Mouse (Mus musculus) intestine, embryonic 16.5 days (tissue): ENCODE data around the gene AC140267.1. TPM values are rescaled to one million over a fixed set of nuclear protein-coding genes. Genes with fewer than 3 reads are reported as not detected.

Experiments used
- ATAC-seq: fragments of 200-750 bp; cut with Nextera tagmentation; 2 replicates; pipeline ENCODE4 v1.8.0; 2017; ENCODE audit warnings: moderate TSS enrichment, moderate library complexity
- H3K27ac ChIP-seq: fragments of 300-500 bp; sonication (generic); 2 replicates; pipeline ENCODE4 v1.5.1; 2014; ENCODE audit warnings: mild to moderate bottlenecking, low read length
- H3K27me3 ChIP-seq: fragments of 300-500 bp; sonication (generic); replicated peaks from 2 replicates; pipeline ENCODE4 v1.6.1; 2014; ENCODE audit warnings: low read length, control low read depth, mixed read lengths; ENCODE audit not compliant: control insufficient read depth, insufficient read depth
- H3K36me3 ChIP-seq: fragments of 300-500 bp; sonication (generic); 2 replicates; pipeline ENCODE4 v1.6.1; 2014; ENCODE audit warnings: low read length, control low read depth; ENCODE audit not compliant: control insufficient read depth, insufficient read depth
- H3K4me1 ChIP-seq: fragments of 300-500 bp; sonication (generic); 2 replicates; pipeline ENCODE4 v1.6.1; 2014; ENCODE audit warnings: low read length, control low read depth, mixed read lengths; ENCODE audit not compliant: control insufficient read depth, insufficient read depth
- H3K4me2 ChIP-seq: fragments of 300-500 bp; sonication (generic); 2 replicates; pipeline ENCODE4 v1.6.1; 2014; ENCODE audit warnings: low read depth, low read length, control low read depth
- H3K4me3 ChIP-seq: fragments of 300-500 bp; sonication (generic); 2 replicates; pipeline ENCODE4 v1.5.1; 2014; ENCODE audit warnings: mild to moderate bottlenecking, low read length
- H3K9ac ChIP-seq: fragments of 300-500 bp; sonication (generic); 2 replicates; pipeline ENCODE4 v1.6.1; 2014; ENCODE audit warnings: low read depth, low read length
- H3K9me3 ChIP-seq: fragments of 300-500 bp; sonication (generic); 2 replicates; pipeline ENCODE4 v1.6.1; 2016; ENCODE audit warnings: low read length, control low read depth; ENCODE audit not compliant: control insufficient read depth
- WGBS: fragments of 180-500 bp; shearing (Covaris S2); extraction: QIAGEN DNeasy Blood & Tissue Kit; methylation state at CpG from one replicate; pipeline ENCODE4 v1.1.7; 2014; 5-methylcytosine and 5-hydroxymethylcytosine counted together
- polyA plus RNA-seq: library from polyadenylated mRNA; unstranded; fragments of >200 nt; fragmentation: Nextera tagmentation; extraction: Ambion mirVana; gene quantifications from 2 replicates; pipeline ENCODE4 v1.2.1, GENCODE M21; 2015

The AC140267.1 gene
- polyA plus RNA-seq, 1 experiment from 2014 or later = 4.1 TPM

GRCm38 (mm10) chr15:80277107-80277506, 41.5 kb downstream of the AC140267.1 start:
- ATAC-seq = no peak
- Histone ChIP-seq H3K9me3 (no peaks in the 10 kb centered on the region), H3K36me3 (no peaks in the 10 kb centered on the region), H3K4me2 (no peak overlapping the region), H3K4me1 (no peaks in the 10 kb centered on the region), H3K27me3 (no peaks in the 10 kb centered on the region), H3K9ac (no peak overlapping the region), H3K4me3 (no peak overlapping the region), H3K27ac (no peak overlapping the region)
- WGBS = 46% methylated on average over 9 of the region's 9 CpGs

DNA sequence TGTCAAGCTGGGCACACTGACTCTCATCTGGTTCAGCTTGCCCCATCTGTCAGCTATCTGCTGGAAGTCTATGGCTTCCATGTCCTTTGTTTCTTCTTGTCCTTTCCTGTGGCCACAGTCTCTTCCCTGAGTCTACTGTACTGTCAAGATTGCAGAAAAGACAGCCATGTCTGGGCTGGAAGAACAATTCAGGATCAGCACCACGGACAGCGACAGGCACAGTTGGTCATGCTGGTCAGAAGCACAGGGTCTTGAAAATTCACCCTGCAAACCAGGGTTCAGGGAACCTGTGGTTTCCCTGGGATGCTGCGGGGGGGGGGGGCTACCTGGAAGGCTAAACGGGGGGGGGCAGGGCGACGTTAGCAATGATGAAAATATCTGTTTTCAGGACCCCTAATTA, 42.0 kb downstream of the AC140267.1 start:
- Histone ChIP-seq H3K27ac (no peak overlapping the region), H3K27me3 (no peaks in the 10 kb centered on the region)
- 2% methylated on average over 6 of the region's 6 CpGs for WGBS

GRCm38 (mm10) chr15:80278121-80278759, 42.6 kb downstream of the AC140267.1 start:
- H3K27ac ChIP-seq = no peak overlapping the region
- no peak overlapping the region for H3K4me2 ChIP-seq
- no peaks in the 10 kb centered on the region for H3K9me3 ChIP-seq
- H3K4me3 ChIP-seq = no peak overlapping the region
- no peaks in the 10 kb centered on the region for H3K4me1 ChIP-seq
- H3K27me3 ChIP-seq = no peaks in the 10 kb centered on the region
- 57% methylated on average over 5 of the region's 5 CpGs for WGBS
- no peak overlapping the region for H3K9ac ChIP-seq
- ATAC-seq = no peak
- no peaks in the 10 kb centered on the region for H3K36me3 ChIP-seq

More for the DNA sequence above, 42.0 kb downstream of the AC140267.1 start:
- Histone ChIP-seq H3K36me3 (no peaks in the 10 kb centered on the region), H3K9ac (no peak overlapping the region), H3K4me2 (no peak overlapping the region), H3K4me3 (no peak overlapping the region), H3K9me3 (no peaks in the 10 kb centered on the region), H3K4me1 (no peaks in the 10 kb centered on the region)
- ATAC-seq = no peak

GRCm38 (mm10) chr15:80279053-80279452, 43.4 kb downstream of the AC140267.1 start:
- H3K4me1 ChIP-seq = no peaks in the 10 kb centered on the region
- H3K27ac ChIP-seq = no peak overlapping the region
- no peak overlapping the region for H3K4me2 ChIP-seq
- H3K9ac ChIP-seq = no peak overlapping the region
- no peaks in the 10 kb centered on the region for H3K9me3 ChIP-seq
- no peak for ATAC-seq
- no peaks in the 10 kb centered on the region for H3K36me3 ChIP-seq
- H3K4me3 ChIP-seq = no peak overlapping the region
- H3K27me3 ChIP-seq = no peaks in the 10 kb centered on the region; the same call in 1 of the 2 replicates
- 89% methylated on average over 2 of the region's 2 CpGs for WGBS

GRCm38 (mm10) chr15:80280646-80281045, 45.0 kb downstream of the AC140267.1 start:
- WGBS = 24% methylated on average over 6 of the region's 6 CpGs
- Histone ChIP-seq H3K4me2 (no peak overlapping the region), H3K4me3 (no peak overlapping the region), H3K9me3 (no peaks in the 10 kb centered on the region), H3K27me3 (peaks cover 15% of the 10 kb centered on the region), H3K27ac (no peak overlapping the region), H3K4me1 (no peaks in the 10 kb centered on the region), H3K9ac (no peak overlapping the region), H3K36me3 (no peaks in the 10 kb centered on the region)
- ATAC-seq = no peak

Other genes starting within 250 kb of the AC140267.1 start
- 7.0 and 8.3 TPM in 2 replicates for gene Pdgfb, start 220.9 kb upstream of the AC140267.1 start, polyA plus RNA-seq
- gene Syngr1, start 144.5 kb upstream of the AC140267.1 start, polyA plus RNA-seq = 15.2 and 16.0 TPM in 2 replicates
- 1,018 and 1,133 TPM in 2 replicates for gene Rpl3, start 144.0 kb upstream of the AC140267.1 start, polyA plus RNA-seq
- 28.2 and 29.6 TPM in 2 replicates for gene Tab1, start 102.7 kb upstream of the AC140267.1 start, polyA plus RNA-seq
- gene Mgat3, start 62.1 kb upstream of the AC140267.1 start, polyA plus RNA-seq = 14.8 and 19.7 TPM in 2 replicates
- gene Mief1, start 1.8 kb upstream of the AC140267.1 start, polyA plus RNA-seq = 26.0 and 29.1 TPM in 2 replicates
- gene Atf4, start 19.3 kb downstream of the AC140267.1 start, polyA plus RNA-seq = 141 and 160 TPM in 2 replicates
- 43.0 and 47.8 TPM in 2 replicates for gene Rps19bp1, start 28.5 kb downstream of the AC140267.1 start, polyA plus RNA-seq
- gene Cacna1i, start 51.4 kb downstream of the AC140267.1 start, polyA plus RNA-seq = 0.05 TPM in 1 of 2 replicates, not detected in the other